Mouse (Mus musculus) stomach, postnatal 0 days (tissue): ENCODE measurements around the gene Fam104a.

ENCODE experiments used
- CTCF ChIP-seq: IDR thresholded peaks from 2 replicates; pipeline ENCODE4 v1.5.1; 2016; ENCODE audit warnings: antibody characterized with exemption, low read depth, mild to moderate bottlenecking, moderate library complexity
- EP300 ChIP-seq: optimal IDR thresholded peaks from 2 replicates; pipeline ENCODE3; 2016; ENCODE audit warnings: antibody characterized with exemption

DNA sequence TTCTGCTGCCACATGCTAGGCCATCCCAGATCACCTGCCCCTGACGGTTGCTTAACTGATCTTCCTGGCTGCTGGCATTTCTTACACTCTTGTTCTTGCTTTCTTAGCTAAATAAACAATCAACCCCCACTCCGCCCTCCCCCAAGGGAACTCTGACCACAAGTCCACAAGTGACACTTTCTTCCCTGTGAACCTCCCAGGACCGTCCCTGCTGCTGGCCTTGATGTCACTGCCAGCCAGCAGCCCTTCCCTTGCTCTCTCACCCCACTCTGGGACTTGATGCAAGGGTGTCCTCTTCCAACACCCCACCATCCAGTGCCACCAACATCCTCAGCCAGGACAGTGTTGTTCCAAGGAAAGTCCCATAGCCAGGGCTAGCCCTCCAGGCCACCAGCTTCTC is 46.9 kb upstream of the Fam104a start:
- TF ChIP-seq CTCF (no peak), EP300 (no peak)
